Mouse (Mus musculus): ENCODE data around the gene Napepld.
"Not testable (repeated sequence)": the region's sequence is repeated elsewhere in the genome, so short reads cannot be mapped to it uniquely, and the experiment has no call there.

The Napepld gene

DNA sequence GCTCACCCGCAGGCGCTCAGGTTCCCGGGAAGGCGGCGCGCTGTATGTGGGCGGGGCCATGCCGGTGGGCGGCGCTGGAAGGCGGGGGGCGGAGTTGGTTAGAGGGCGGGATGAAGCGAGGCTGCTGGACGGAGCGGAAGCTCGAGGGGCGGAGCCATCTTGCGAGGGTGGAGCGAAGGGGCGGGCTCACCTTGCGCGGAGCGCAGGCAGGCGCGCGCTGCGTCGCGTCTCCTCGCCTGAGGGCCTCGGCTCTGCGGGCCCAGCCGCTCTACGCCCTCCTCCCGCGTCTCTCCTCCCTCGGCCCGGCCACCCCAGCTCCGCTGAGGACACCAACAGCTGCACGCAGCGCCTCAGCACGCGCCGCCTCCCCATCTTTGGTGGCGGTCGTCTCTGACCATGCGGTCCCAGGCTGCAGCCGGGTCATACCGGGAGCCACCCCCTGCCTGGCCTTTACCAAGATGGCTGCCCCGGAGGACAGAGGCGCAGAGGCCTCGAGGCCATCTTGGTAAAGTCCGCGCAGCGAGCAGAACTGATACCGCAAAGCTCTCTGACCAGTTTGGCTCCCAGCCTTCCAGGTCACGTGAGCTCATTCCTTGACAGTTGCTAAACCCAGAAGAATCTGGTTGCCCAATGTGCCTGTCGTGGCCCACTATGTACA lies at the start of gene Napepld:
TSS of gene Napepld (minus strand) at position 46 of the 658 bp plus-strand sequence.
- DNase-seq (ENCODE audit: low read depth, low spot score): peak; percentile 93

- DNase-seq (ENCODE audit: low read depth, low spot score): no peak
Measured at GRCm38 (mm10) chr5:21745966-21746365, 44.8 kb upstream of the Napepld start.

DNA sequence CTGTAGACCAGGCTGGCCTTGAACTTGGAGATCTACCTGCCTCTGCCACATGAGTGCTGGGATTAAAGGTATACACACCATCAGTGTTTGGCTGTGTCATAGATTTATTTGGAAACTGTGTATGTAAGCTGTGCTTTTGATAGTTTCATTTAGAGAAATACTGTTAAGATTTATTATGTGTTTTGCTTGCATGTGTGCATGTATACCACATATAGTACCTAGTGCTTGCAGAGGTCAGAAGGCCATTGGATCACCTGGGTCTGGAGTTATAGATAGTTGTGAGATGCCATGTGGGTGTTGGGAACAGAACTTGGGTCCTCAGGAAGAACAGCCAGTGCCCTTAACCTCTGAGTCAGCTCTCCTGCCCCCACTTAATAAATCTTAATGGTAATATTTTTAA lies 43.5 kb upstream of the Napepld start:
- no peak for DNase-seq (ENCODE audit: low read depth, low spot score)

- DNase-seq (ENCODE audit: low read depth, low spot score): no peak
Measured at GRCm38 (mm10) chr5:21743606-21744005, 42.4 kb upstream of the Napepld start.

- DNase-seq (ENCODE audit: low read depth, low spot score): no peak
Measured at GRCm38 (mm10) chr5:21739881-21740280, 38.7 kb upstream of the Napepld start.

DNA sequence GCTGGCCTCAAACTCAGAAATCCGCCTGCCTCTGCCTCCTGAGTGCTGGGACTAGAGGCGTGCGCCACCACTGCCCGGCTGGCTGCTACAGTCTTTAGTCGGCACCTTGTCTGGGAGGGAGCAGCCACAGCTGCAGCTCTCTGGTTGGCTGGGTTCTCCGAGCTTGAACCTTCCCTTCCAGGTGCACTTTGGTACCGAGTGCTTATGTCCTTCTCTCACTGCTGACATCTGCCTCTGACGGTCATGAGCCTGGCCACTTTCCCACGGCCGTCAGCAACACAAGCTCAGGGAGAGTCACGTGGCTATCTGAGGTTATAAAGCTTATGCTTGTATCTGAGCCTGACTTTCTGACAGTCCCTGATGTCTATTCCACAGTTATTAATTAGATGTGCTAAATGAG lies 37.9 kb upstream of the Napepld start:
- no peak for DNase-seq (ENCODE audit: low read depth, low spot score)

GRCm38 (mm10) chr5:21737620-21738019 lies 36.4 kb upstream of the Napepld start:
- DNase-seq (ENCODE audit: low read depth, low spot score): no peak

DNA sequence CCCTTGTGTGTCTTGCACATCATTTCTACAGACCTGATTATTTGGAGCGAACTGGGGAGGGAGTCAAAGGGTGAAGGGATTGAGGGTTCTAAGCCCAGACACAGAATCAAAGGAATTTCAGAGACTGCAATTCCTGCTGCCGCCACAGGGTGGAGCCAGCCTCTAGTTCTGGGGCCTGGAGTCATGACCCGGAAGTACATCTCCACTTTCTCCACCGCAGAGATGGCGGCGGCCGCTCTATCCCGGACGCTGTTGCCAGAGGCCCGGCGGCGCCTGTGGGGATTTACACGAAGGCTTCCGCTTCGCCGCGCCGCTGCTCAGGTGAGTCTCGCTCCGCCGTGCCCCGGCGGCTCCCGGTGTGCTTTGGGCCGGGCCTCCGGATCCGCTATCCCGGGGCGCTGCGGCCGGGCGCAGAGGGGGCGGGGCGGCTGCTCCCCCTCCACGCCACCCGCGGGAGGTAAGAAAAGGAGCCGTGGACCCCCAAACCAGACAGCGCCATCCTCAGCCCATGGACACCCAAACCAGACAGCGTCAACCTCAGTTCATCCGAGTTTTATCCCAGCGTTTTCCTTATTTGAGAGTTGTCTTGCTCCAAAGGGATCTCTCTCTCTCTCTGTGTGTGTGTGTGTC lies 35.9 kb upstream of the Napepld start, which contains the start of gene Pmpcb:
TSS of gene Pmpcb (plus strand) at position 186 of the 630 bp plus-strand sequence.
- peak; percentile 61 for DNase-seq (ENCODE audit: low read depth, low spot score)

DNA sequence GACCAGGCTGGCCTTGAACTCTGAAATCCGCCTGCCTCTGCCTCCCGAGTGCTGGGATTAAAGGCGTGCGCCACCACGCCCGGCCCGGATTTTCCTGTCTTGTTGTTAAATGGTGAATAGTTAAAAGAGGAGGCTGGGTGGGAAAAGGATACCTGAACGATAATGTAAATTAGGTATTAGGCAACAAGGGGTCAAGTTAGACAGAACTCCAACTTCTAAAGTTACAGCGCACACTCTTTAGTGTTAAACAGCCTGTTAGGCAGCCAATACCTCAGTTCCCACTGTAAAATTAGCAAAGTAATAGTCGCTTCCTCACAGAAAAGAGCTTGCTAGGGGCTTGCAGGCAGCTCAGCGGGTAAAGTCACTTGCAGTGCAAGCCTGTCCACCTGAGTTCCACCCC lies 34.9 kb upstream of the Napepld start:
- DNase-seq (ENCODE audit: low read depth, low spot score): no peak

GRCm38 (mm10) chr5:21735584-21735983 lies 34.4 kb upstream of the Napepld start:
- no peak for DNase-seq (ENCODE audit: low read depth, low spot score)

GRCm38 (mm10) chr5:21735100-21735499 lies 33.9 kb upstream of the Napepld start:
- no peak for DNase-seq (ENCODE audit: low read depth, low spot score)

DNA sequence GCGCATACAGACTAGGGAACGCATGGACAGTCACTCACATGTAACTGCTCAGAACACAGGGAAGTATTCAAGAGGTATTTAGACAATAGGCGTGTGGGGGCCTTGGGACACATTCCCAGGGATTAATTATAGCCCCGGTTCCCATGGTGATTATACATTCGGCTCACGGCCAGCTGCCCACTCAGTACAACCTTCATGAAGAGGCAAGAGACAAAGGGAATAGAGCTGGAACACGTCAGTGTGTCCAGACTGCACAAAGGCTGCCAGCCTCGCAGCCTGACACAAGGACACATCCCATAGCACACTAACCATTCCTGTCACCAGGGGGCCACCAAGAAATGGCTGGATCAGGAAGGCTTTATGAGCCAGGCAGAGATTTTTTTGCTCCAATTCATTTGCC lies 31.7 kb upstream of the Napepld start:
- peak; percentile 47 for DNase-seq (ENCODE audit: low read depth, low spot score)

DNA sequence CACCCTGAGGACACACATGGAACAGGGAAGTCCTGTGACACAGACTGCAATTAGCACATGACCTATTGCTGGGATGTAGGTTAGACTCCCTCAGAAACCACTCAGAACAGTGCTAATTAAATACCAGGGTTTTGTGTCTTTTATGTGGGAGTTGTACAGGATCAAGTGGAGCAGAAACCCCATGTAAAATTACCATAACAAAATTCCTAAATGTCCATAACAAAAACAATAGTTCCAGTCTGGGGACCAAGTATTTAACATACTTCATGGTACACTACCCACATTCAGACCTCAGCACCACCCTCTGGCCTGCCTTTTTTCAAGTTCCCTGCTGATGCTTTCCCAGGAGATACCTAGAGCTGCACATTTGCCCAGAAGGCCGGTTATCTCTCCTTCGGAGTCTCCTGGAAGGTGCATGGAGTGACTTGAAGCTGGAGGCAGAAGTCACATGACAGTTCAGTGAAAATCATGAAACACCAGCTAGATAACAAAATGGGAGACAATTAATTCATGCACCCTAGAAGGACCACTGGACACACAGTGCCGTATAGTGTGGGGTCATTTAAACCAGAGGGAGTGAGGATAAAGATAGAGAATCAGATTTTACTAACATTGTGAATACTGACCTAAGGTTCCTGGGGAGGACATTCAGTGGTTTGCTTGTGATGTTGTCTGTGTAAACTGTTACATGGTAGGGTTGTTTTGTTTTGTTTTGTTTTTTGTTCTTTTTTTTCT lies 31.1 kb upstream of the Napepld start:
- no peak for DNase-seq (ENCODE audit: low read depth, low spot score)

DNA sequence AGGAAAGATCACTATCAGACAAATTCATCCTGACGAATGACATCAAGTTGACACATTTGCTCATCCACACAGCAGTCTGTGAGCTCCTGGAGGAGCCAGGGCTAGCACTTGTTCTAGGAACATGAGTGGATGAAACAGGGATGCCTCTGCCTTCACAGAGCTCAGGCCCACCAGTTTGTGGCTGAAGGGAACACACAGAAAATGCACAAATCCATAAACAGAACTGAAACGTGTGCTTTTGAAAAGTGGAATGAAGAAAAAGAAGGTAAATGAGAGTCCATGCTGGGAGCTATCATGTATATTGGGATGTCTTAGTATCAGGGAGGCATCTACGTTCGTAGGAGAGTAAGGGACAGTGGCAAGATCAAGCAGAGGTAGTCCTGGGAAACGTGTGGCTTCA lies 27.9 kb upstream of the Napepld start:
- DNase-seq (ENCODE audit: low read depth, low spot score): no peak

GRCm38 (mm10) chr5:21724872-21725271 lies 23.7 kb upstream of the Napepld start:
- DNase-seq (ENCODE audit: low read depth, low spot score): no peak

GRCm38 (mm10) chr5:21724427-21724826 lies 23.2 kb upstream of the Napepld start:
- no peak for DNase-seq (ENCODE audit: low read depth, low spot score)

DNA sequence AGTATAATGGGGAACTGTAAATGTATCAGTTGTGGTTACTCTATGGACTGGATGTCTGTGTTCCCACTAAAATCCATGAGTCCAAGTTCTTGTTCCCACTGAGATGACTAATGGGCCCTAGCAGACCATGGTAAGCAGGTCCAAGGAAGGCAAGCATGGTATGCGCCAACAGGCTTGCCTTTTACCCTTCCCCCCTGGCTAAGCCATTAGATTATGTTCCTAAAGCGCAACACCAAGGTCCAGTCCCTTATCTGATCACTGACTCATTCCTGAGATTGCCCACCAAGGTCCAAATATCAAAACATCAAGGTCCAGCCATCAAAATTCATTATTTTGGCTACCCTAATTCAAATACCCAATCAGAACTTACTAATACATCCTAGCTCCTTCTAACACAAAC lies 18.0 kb upstream of the Napepld start:
- DNase-seq (ENCODE audit: low read depth, low spot score): no peak

DNA sequence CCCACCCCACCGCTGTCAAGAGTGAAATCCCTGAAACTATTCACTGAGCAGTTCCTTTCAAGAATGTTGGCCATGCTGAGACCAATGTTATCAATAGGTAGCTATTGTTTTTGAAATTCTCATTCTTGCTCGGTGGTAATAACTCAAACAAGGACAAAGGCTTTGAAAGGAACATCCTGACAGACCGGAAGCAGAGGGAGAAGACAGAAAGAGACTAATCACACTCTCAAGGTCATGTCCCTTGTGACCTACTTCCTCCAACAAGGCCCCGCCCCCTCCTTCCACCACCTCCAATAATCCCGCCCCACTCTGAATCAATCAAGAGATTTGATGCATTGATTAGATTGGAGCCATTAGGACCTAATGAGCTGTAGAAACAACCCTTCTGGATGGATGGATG lies 17.4 kb upstream of the Napepld start:
- no peak for DNase-seq (ENCODE audit: low read depth, low spot score)

DNA sequence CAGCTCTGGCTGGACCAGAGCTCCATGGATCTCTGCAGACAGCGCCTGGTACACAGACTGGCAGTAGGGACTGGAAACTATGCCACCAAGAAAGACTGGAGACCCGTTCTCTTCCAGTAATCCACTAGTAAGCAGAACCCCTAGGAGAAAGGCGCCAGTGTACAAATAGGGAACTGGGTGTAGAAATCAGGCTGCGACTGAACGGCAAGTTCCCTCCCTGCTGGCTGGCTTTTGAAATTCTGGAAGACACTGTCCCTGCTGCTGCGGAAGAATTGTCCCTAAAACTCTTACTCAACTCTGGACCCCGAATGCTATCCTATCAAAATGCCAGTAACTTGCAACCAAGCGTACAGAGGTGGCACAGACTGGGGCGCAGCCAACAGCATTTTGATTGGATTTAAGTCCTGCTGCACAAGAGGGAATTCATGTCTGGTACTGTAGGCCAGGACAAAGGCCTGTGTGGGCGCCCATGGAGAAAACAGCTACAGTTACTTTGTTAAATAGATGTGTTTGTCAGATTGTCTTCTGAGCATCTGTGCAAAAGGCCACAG lies 16.0 kb upstream of the Napepld start:
- no peak for DNase-seq (ENCODE audit: low read depth, low spot score)

GRCm38 (mm10) chr5:21714447-21714846 lies 13.3 kb upstream of the Napepld start:
- no peak for DNase-seq (ENCODE audit: low read depth, low spot score)

- no peak for DNase-seq (ENCODE audit: low read depth, low spot score)
Measured at GRCm38 (mm10) chr5:21712127-21712715, 11.0 kb upstream of the Napepld start.

DNA sequence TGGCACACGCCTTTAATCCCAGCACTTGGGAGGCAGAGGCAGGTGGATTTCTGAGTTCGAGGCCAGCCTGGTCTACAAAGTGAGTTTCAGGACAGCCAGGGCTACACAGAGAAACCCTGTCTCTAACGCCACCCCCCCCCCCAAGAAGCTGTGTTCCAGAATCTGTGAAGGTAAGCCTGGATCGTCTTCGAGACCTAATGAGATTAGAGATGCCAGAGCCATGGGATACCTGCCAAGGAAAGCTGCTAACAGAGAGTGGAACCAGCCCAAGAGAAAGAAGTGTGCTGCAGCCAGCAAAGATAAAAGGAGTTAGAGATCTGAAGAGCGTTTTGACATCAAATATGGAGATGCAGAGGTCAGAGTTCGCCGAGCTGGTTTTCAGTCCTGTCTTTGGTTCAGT lies 6.8 kb upstream of the Napepld start:
- DNase-seq (ENCODE audit: low read depth, low spot score): not testable (repeated sequence)

All from brain, embryonic 18.5 days (tissue).